Mouse (Mus musculus) brain, embryonic 14.5 days (tissue): Measurements from ENCODE around the gene Dyrk2.

Experiments used
- CTCF ChIP-seq: fragments of 200-500 bp; IDR thresholded peaks from 2 replicates; pipeline ENCODE4 v1.5.1; 2012; ENCODE audit warnings: inconsistent platforms, mild to moderate bottlenecking, moderate library complexity, borderline replicate concordance; ENCODE audit not compliant: insufficient read depth, insufficient read length; ENCODE audit errors: extremely low read depth
- POLR2A ChIP-seq: fragments of 200-500 bp; IDR thresholded peaks from 2 replicates; pipeline ENCODE4 v1.6.1; 2012; ENCODE audit warnings: mild to moderate bottlenecking, inconsistent platforms, borderline replicate concordance; ENCODE audit not compliant: poor library complexity, insufficient read depth, insufficient read length, severe bottlenecking; ENCODE audit errors: extremely low read depth

DNA sequence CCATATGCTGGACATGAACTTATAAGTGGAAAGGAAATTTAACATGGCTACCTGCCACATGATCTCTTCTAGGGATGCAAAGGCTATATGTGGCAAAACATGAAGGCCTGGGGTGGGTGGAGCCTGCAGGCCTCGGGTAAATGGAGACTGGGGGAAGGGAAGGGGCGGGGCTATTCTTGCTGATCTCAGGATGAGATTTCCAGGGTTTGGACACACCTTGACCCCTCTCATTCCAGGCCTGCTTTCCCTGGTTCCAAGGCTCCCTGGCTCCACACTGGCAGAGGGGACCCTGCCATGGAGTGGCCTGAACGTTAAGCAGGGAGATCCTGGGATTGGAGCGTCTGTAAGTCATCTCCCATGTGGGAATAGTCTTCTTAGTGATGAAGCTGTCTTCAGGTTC lies 21.5 kb downstream of the Dyrk2 start:
- TF ChIP-seq CTCF: no peak
- no peak for TF ChIP-seq POLR2A
